Mouse (Mus musculus) neural tube, embryonic 10.5 days (tissue): ENCODE measurements around the gene Madcam1.

ENCODE experiments used
- DNase-seq: peaks from one replicate; pipeline ENCODE4 v3.0.0-alpha.2; 2017; ENCODE audit warnings: low spot score; ENCODE audit errors: extremely low spot score

Gene Madcam1

GRCm38 (mm10) chr10:79664131-79664665 lies at the start of gene Madcam1:
TSS of gene Madcam1 (plus strand) at chr10:79664559.
- peak; percentile 88 for DNase-seq

GRCm38 (mm10) chr10:79615860-79616259 lies 48.5 kb upstream of the Madcam1 start:
- DNase-seq, result no peak

GRCm38 (mm10) chr10:79616376-79616775 lies 48.0 kb upstream of the Madcam1 start:
- no peak for DNase-seq

GRCm38 (mm10) chr10:79623950-79624349 lies 40.4 kb upstream of the Madcam1 start:
- no peak for DNase-seq

GRCm38 (mm10) chr10:79625398-79625797 lies 39.0 kb upstream of the Madcam1 start:
- no peak for DNase-seq

GRCm38 (mm10) chr10:79626156-79626555 lies 38.2 kb upstream of the Madcam1 start:
- no peak for DNase-seq

- DNase-seq, result no peak
Observed at GRCm38 (mm10) chr10:79628377-79628776, 36.0 kb upstream of the Madcam1 start.

GRCm38 (mm10) chr10:79631432-79631831 lies 32.9 kb upstream of the Madcam1 start:
- no peak for DNase-seq

- DNase-seq, result no peak
Observed at GRCm38 (mm10) chr10:79633006-79633777, 31.2 kb upstream of the Madcam1 start.

- DNase-seq, result no peak
Observed at GRCm38 (mm10) chr10:79636287-79636686, 28.1 kb upstream of the Madcam1 start.

GRCm38 (mm10) chr10:79637128-79638110 lies 26.9 kb upstream of the Madcam1 start, which contains the start of gene Shc2:
TSS of gene Shc2 (minus strand) at chr10:79637918.
- peak; percentile 75 for DNase-seq

- DNase-seq, result peak; percentile 70
Observed at GRCm38 (mm10) chr10:79638486-79639204, 25.7 kb upstream of the Madcam1 start.

- DNase-seq, result no peak
Observed at GRCm38 (mm10) chr10:79645711-79646110, 18.6 kb upstream of the Madcam1 start, which contains the start of gene Odf3l2. TSS of gene Odf3l2 (minus strand) at chr10:79645738.

GRCm38 (mm10) chr10:79649070-79649751 lies 15.1 kb upstream of the Madcam1 start:
- peak; percentile 73 for DNase-seq

- no peak for DNase-seq
Observed at GRCm38 (mm10) chr10:79652789-79653188, 11.6 kb upstream of the Madcam1 start.

GRCm38 (mm10) chr10:79654946-79655395 lies 9.4 kb upstream of the Madcam1 start:
- peak; percentile 29 for DNase-seq

- no peak for DNase-seq
Observed at GRCm38 (mm10) chr10:79658829-79659228, 5.5 kb upstream of the Madcam1 start.

- DNase-seq, result no peak
Observed at GRCm38 (mm10) chr10:79660298-79660697, 4.1 kb upstream of the Madcam1 start.

GRCm38 (mm10) chr10:79661861-79662260 lies 2.5 kb upstream of the Madcam1 start:
- no peak for DNase-seq

- DNase-seq, result no peak
Observed at GRCm38 (mm10) chr10:79665051-79665450, 692 bp downstream of the Madcam1 start.
